Mouse (Mus musculus) stomach, embryonic 16.5 days (tissue): ENCODE measurements around the gene Dus2. TPM values are rescaled to one million over a fixed set of nuclear protein-coding genes. Genes with fewer than 3 reads are reported as not detected.

Source experiments
- ATAC-seq: fragments of 200-750 bp; cut with Nextera tagmentation; 2 replicates; pipeline ENCODE4 v1.8.0; 2017; ENCODE audit warnings: moderate number of reproducible peaks, moderate TSS enrichment; ENCODE audit not compliant: insufficient read depth, low FRiP score
- H3K27ac ChIP-seq: fragments of 300-500 bp; sonication (generic); 2 replicates; pipeline ENCODE4 v1.5.1; 2014; ENCODE audit warnings: low read length
- H3K27me3 ChIP-seq: fragments of 300-500 bp; sonication (generic); 2 replicates; pipeline ENCODE4 v1.6.1; 2014; ENCODE audit warnings: low read length, control low read depth, mixed read lengths; ENCODE audit not compliant: control insufficient read depth, insufficient read depth
- H3K36me3 ChIP-seq: fragments of 300-500 bp; sonication (generic); 2 replicates; pipeline ENCODE4 v1.6.1; 2014; ENCODE audit warnings: low read length; ENCODE audit not compliant: control insufficient read depth, insufficient read depth
- H3K4me1 ChIP-seq: fragments of 300-500 bp; sonication (generic); 2 replicates; pipeline ENCODE4 v1.6.1; 2014; ENCODE audit warnings: low read length, control low read depth, mixed read lengths; ENCODE audit not compliant: control insufficient read depth, insufficient read depth
- H3K4me2 ChIP-seq: fragments of 300-500 bp; sonication (generic); 2 replicates; pipeline ENCODE4 v1.6.1; 2014; ENCODE audit warnings: low read depth, low read length, mixed read lengths
- H3K4me3 ChIP-seq: fragments of 300-500 bp; sonication (generic); replicated peaks from 2 replicates; pipeline ENCODE4 v1.5.1; 2014; ENCODE audit warnings: mild to moderate bottlenecking, low read length
- H3K9ac ChIP-seq: fragments of 300-500 bp; sonication (generic); 2 replicates; pipeline ENCODE4 v1.6.1; 2014; ENCODE audit warnings: low read length
- H3K9me3 ChIP-seq: fragments of 300-500 bp; sonication (generic); replicated peaks from 2 replicates; pipeline ENCODE4 v1.6.1; 2016; ENCODE audit warnings: low read length, control low read depth; ENCODE audit not compliant: control insufficient read depth
- WGBS: fragments of 180-500 bp; shearing (Covaris S2); extraction: QIAGEN DNeasy Blood & Tissue Kit; methylation state at CpG from one replicate; pipeline ENCODE4 v1.1.7; 2014; 5-methylcytosine and 5-hydroxymethylcytosine counted together
- microRNA-seq: library from miRNA; unstranded; fragments of <30 nt; microRNA quantifications from one replicate; pipeline ENCODE4, GENCODE M21; 2016
- polyA plus RNA-seq: library from polyadenylated mRNA; unstranded; fragments of >200 nt; fragmentation: Nextera tagmentation; extraction: Ambion mirVana; gene quantifications from 2 replicates; pipeline ENCODE4 v1.2.1, GENCODE M21; 2015

The Dus2 gene
- polyA plus RNA-seq, 1 experiment from 2014 or later = 18.3 TPM

DNA sequence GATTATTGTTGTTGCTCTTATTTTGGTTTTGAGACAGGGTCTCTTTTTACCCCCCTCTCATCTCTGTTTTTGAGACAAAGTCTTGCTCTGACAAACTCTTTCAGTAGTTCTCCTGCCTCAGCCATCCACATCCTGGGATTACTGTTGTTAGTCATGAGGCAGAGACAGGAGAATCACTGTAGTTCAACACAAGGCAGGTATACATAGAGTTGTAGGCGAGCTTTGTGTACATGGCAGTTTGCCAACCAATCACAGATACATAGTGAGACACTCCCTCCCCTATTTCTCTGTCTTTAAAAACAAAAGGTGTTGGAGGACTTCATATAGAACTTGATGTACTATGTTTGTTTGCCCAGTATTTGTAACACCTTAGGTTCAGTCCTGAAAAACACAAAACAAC lies 83.5 kb downstream of the Dus2 start:
- WGBS = 76% methylated on average over 1 of the region's 1 CpGs
- Histone ChIP-seq H3K36me3 (peaks cover 4% of the 10 kb centered on the region; the same call in 1 of the 2 replicates), H3K27ac (no peak overlapping the region), H3K9me3 (no peaks in the 10 kb centered on the region), H3K4me3 (no peak overlapping the region), H3K4me2 (no peak overlapping the region), H3K9ac (no peak overlapping the region), H3K4me1 (no peaks in the 10 kb centered on the region), H3K27me3 (no peaks in the 10 kb centered on the region)
- no peak for ATAC-seq

DNA sequence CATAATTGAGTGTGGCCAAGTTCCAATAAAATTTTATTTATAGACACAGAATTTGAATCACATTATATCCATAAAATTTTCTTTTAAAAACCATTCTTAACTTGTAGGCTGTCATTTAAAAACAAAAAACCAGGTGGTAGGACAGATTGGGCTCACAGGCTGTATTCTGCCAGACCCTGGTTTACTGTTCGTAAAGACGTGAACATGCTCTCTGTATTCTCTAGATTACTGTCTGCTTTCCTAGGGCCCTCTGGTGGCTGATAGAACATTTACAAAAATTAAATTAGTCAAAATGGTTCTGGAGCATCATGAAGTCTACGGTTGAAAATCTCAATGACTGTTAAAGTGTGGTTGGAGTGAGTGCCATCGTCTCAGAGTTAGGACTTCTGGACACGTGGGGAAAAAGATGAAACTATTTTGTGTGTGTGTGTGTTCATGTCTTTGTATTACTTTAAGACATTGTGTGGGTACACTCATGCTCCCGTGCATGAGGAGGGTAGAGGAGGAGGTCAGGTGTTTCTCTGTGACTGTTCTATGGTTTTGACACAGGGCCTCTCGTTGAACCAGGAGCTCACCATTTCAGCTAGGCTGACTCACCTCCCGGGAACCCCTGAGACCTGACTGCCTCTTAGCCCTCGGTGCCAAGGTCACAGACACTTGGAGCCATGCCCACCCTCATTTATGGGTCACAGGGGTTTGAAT lies 84.2 kb downstream of the Dus2 start:
- Histone ChIP-seq H3K27me3 (no peaks in the 10 kb centered on the region), H3K9ac (no peak overlapping the region), H3K4me3 (no peak overlapping the region), H3K9me3 (no peaks in the 10 kb centered on the region), H3K27ac (no peak overlapping the region), H3K4me2 (no peak overlapping the region), H3K4me1 (no peaks in the 10 kb centered on the region), H3K36me3 (peaks cover 4% of the 10 kb centered on the region; the same call in 1 of the 2 replicates)
- 73% methylated on average over 9 of the region's 9 CpGs for WGBS
- no peak for ATAC-seq

DNA sequence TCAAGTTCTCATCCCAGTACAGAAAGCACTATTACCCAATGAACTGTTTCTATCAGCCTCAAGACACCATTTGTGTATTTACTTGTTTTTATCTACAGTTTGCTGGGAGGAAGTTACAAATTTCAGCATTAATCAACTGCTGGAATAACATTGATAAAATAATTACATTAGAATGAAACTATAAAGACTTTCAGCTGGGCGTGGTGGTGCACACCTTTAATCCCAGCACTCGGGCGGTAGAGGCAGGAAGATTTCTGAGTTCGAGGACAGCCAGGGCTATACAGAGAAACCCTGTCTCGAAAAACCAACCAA lies 84.7 kb downstream of the Dus2 start:
- H3K27ac ChIP-seq = no peak overlapping the region
- peaks cover 4% of the 10 kb centered on the region; the same call in 1 of the 2 replicates for H3K36me3 ChIP-seq
- 94% methylated on average over 5 of the region's 5 CpGs for WGBS

DNA sequence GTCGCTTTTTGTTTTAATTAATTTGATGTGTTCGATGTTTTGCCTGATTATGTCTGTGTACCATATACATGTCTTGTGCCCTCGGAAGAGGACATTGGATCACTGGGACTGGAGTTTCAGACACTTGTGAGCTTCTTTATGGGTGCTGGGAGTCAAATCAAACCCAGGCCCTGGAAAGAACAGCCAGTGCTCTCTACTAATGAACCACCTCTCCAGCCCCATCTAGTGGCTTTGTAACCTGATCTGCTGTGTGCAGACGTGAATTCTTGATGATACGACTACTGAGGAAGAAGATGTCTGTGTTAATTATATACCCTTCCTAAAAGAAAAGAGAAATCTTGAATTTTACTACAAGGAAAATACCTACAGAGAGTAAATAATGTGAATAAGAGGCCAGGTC lies 85.5 kb downstream of the Dus2 start:
- Histone ChIP-seq H3K36me3 (peaks cover 4% of the 10 kb centered on the region; the same call in 1 of the 2 replicates), H3K27ac (no peak overlapping the region), H3K4me2 (no peak overlapping the region), H3K4me1 (no peaks in the 10 kb centered on the region), H3K9ac (no peak overlapping the region), H3K4me3 (no peak overlapping the region), H3K9me3 (no peaks in the 10 kb centered on the region), H3K27me3 (no peaks in the 10 kb centered on the region)
- ATAC-seq = no peak
- 77% methylated on average over 5 of the region's 5 CpGs for WGBS

More for the DNA sequence above, 84.7 kb downstream of the Dus2 start:
- no peak for ATAC-seq
- Histone ChIP-seq H3K9ac (no peak overlapping the region), H3K4me1 (no peaks in the 10 kb centered on the region), H3K9me3 (no peaks in the 10 kb centered on the region), H3K4me3 (no peak overlapping the region), H3K27me3 (no peaks in the 10 kb centered on the region), H3K4me2 (no peak overlapping the region)

DNA sequence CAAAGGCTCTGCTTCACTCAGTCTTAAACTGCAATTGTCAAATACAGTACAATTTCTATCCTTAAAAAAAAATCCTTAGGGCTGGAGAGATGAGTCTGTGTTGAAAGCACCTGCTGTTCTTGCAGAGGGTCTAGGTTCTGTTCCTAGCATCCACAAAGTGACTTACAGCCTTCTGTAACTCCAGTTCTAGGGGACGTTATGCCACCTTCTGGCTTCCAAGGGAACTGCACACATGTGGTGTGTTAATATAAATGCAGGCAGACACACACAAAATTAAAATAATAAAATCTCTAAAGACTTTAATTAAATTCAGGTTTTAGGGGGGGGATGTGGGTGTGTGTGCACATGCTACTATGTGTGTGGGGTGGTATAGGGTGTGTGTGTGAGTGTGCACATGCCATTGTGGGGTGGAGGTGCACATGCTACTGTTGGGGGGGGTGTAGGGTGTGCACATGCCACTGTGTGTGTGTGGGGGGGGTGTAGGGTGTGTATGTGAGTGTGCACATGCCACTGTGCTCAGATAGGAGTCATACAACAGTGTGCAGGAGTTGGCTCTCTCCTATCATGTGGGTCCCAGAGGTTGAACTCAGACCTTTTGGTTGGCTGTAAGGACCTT lies 86.4 kb downstream of the Dus2 start:
- no peak overlapping the region for H3K9ac ChIP-seq
- no peak for ATAC-seq
- H3K9me3 ChIP-seq = no peaks in the 10 kb centered on the region
- H3K4me1 ChIP-seq = no peaks in the 10 kb centered on the region
- WGBS = 84% methylated on average over 1 of the region's 1 CpGs
- H3K27ac ChIP-seq = no peak overlapping the region
- peaks cover 4% of the 10 kb centered on the region; the same call in 1 of the 2 replicates for H3K36me3 ChIP-seq
- H3K4me2 ChIP-seq = no peak overlapping the region
- no peak overlapping the region for H3K4me3 ChIP-seq
- H3K27me3 ChIP-seq = no peaks in the 10 kb centered on the region

DNA sequence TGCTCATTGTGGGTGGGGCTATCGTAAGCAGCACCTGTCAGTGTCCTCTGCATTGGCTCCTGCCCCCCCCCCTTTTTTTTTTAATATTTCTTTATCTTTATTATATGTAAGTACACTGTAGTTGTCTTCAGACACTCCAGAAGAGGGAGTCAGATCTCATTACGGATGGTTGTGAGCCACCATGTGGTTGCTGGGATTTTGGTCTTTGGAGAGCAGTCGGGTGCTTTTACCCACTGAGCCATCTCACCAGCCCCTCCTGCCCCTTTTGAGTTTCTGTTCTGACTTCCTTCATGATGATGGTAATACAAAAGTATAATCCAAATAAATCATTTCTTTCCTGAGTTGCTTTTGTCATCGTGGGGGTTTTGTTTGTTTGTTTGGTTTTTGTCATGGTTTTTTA lies 111.2 kb downstream of the Dus2 start:
- Histone ChIP-seq H3K9me3 (no peaks in the 10 kb centered on the region), H3K4me1 (no peaks in the 10 kb centered on the region), H3K4me2 (no peak overlapping the region), H3K4me3 (no peak overlapping the region), H3K27ac (no peak overlapping the region), H3K27me3 (no peaks in the 10 kb centered on the region), H3K36me3 (peaks cover 5% of the 10 kb centered on the region; the same call in 1 of the 2 replicates), H3K9ac (no peak overlapping the region)
- ATAC-seq = no peak
- 84% methylated on average over 4 of the region's 4 CpGs for WGBS

Small RNAs within 50 kb of the gene (microRNA-seq; reads per million reads assigned to microRNA genes)
- gene Mir7074 = not detected

Other genes with a start within 250 kb of the Dus2 start
- gene Gfod2, start 232.7 kb upstream of the Dus2 start, polyA plus RNA-seq = 18.1 and 24.7 TPM in 2 replicates
- 13.7 and 14.1 TPM in 2 replicates for gene Ranbp10, start 164.0 kb upstream of the Dus2 start, polyA plus RNA-seq
- 0.10 and 0.18 TPM in 2 replicates for gene Tsnaxip1, start 163.6 kb upstream of the Dus2 start, polyA plus RNA-seq
- gene Cenpt, start 138.1 kb upstream of the Dus2 start, polyA plus RNA-seq = 39.4 and 41.0 TPM in 2 replicates
- gene Thap11, start 136.2 kb upstream of the Dus2 start, polyA plus RNA-seq = 49.3 and 54.5 TPM in 2 replicates
- gene Nutf2, start 130.8 kb upstream of the Dus2 start, polyA plus RNA-seq = 140 and 208 TPM in 2 replicates
- 41.8 and 46.4 TPM in 2 replicates for gene Edc4, start 110.5 kb upstream of the Dus2 start, polyA plus RNA-seq
- 0.55 TPM in 1 of 2 replicates, not detected in the other for gene Nrn1l, start 97.8 kb upstream of the Dus2 start, polyA plus RNA-seq
- gene Pskh1, start 90.9 kb upstream of the Dus2 start, polyA plus RNA-seq = 30.4 and 33.1 TPM in 2 replicates
- 3.9 and 5.9 TPM in 2 replicates for gene Ctrl, start 57.5 kb upstream of the Dus2 start, polyA plus RNA-seq
- 55.0 and 59.5 TPM in 2 replicates for gene Psmb10, start 52.9 kb upstream of the Dus2 start, polyA plus RNA-seq
- 4.2 and 5.0 TPM in 2 replicates for gene Lcat, start 48.0 kb upstream of the Dus2 start, polyA plus RNA-seq
- 35.4 and 44.9 TPM in 2 replicates for gene Slc12a4, start 25.2 kb upstream of the Dus2 start, polyA plus RNA-seq
- gene Dpep3, start 11.9 kb upstream of the Dus2 start, polyA plus RNA-seq = not detected in 2 replicates
- not detected in 2 replicates for gene Dpep2nb, start 14.6 kb downstream of the Dus2 start, polyA plus RNA-seq
- gene Ddx28, start 20.5 kb downstream of the Dus2 start, polyA plus RNA-seq = 14.8 and 16.5 TPM in 2 replicates
- 4.7 and 5.3 TPM in 2 replicates for gene Nfatc3, start 67.5 kb downstream of the Dus2 start, polyA plus RNA-seq
- 62.6 and 82.5 TPM in 2 replicates for gene Esrp2, start 145.6 kb downstream of the Dus2 start, polyA plus RNA-seq
- 13.7 and 14.9 TPM in 2 replicates for gene Pla2g15, start 159.1 kb downstream of the Dus2 start, polyA plus RNA-seq
- 28.7 and 33.2 TPM in 2 replicates for gene Slc7a6, start 177.5 kb downstream of the Dus2 start, polyA plus RNA-seq
- gene Slc7a6os, start 219.6 kb downstream of the Dus2 start, polyA plus RNA-seq = 25.5 and 26.3 TPM in 2 replicates
- gene Prmt7, start 219.6 kb downstream of the Dus2 start, polyA plus RNA-seq = 43.8 and 44.7 TPM in 2 replicates